Mouse (Mus musculus): Measurements from ENCODE around the gene Fip1l1. TPM values are rescaled to one million over a fixed set of nuclear protein-coding genes. Genes with fewer than 3 reads are reported as not detected.

Gene Fip1l1
- polyA plus RNA-seq, 2 experiments, result 69.7 to 92.0 TPM

DNA sequence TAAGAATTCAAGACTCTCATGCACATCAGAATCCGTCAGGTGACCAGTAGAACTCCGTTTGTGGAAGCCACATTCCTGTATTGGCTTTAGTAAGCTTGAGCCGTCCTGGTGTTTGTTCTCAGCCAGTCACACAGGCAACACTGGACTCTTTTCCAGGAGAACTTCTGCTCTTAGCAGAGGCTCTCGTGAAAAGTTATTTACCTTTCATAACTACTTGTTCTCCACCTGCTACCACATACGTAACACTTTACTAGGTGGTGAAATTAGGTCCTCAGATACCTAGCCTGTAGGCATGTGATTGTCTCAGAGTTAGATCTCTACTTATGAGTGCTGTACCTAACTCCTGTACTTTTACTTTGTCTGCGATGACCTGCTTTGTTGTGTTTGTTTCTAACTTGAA is 36.5 kb downstream of the Fip1l1 start:
- H3K27ac ChIP-seq (replicated peaks; ENCODE audit: low read depth, low read length), result no peak overlapping the region
- H3K4me3 ChIP-seq (replicated peaks; ENCODE audit: low read length), result no peak overlapping the region
- DNase-seq (ENCODE audit: low spot score) (no peak), ATAC-seq (ENCODE audit: low FRiP score, low read depth) (no peak)
- H3K9me3 ChIP-seq (ENCODE audit: control insufficient read depth, low read length), result no peaks in the 10 kb centered on the region
- TF ChIP-seq POLR2A (IDR thresholded peaks at IDR 0.05; ENCODE audit: borderline replicate concordance, extremely low read depth, insufficient read depth, insufficient read length), result no peak
- WGBS, result 84% methylated on average over 6 of the region's 6 CpGs
- no peaks in the 10 kb centered on the region for H3K4me1 ChIP-seq (ENCODE audit: control insufficient read depth, insufficient read depth, low read length)
- no peaks in the 10 kb centered on the region for H3K27me3 ChIP-seq (ENCODE audit: control insufficient read depth, insufficient read depth, low read length)
- H3K9ac ChIP-seq (ENCODE audit: low read depth, low read length, severe bottlenecking), result no peak overlapping the region
- no peak overlapping the region for H3K4me2 ChIP-seq (replicated peaks; ENCODE audit: low read depth, low read length, severe bottlenecking)
- peaks cover 38% of the 10 kb centered on the region for H3K36me3 ChIP-seq (ENCODE audit: control insufficient read depth, insufficient read depth, low read length)

- Histone ChIP-seq H3K9me3 (ENCODE audit: control insufficient read depth, low read length) (no peaks in the 10 kb centered on the region), H3K9ac (ENCODE audit: low read depth, low read length, severe bottlenecking) (no peak overlapping the region), H3K27me3 (ENCODE audit: control insufficient read depth, insufficient read depth, low read length) (no peaks in the 10 kb centered on the region), H3K4me2 (replicated peaks; ENCODE audit: low read depth, low read length, severe bottlenecking) (no peak overlapping the region), H3K4me3 (replicated peaks; ENCODE audit: low read length) (no peak overlapping the region), H3K4me1 (ENCODE audit: control insufficient read depth, insufficient read depth, low read length) (no peaks in the 10 kb centered on the region), H3K27ac (replicated peaks; ENCODE audit: low read depth, low read length) (no peak overlapping the region), H3K36me3 (ENCODE audit: control insufficient read depth, insufficient read depth, low read length) (peaks cover 76% of the 10 kb centered on the region)
- DNase-seq (ENCODE audit: low spot score) (no peak), ATAC-seq (ENCODE audit: low FRiP score, low read depth) (no peak)
- WGBS, result 65% methylated on average over 7 of the region's 7 CpGs
- no peak for TF ChIP-seq POLR2A (IDR thresholded peaks at IDR 0.05; ENCODE audit: borderline replicate concordance, extremely low read depth, insufficient read depth, insufficient read length)
Observed at GRCm38 (mm10) chr5:74589133-74589532, 53.9 kb downstream of the Fip1l1 start.

DNA sequence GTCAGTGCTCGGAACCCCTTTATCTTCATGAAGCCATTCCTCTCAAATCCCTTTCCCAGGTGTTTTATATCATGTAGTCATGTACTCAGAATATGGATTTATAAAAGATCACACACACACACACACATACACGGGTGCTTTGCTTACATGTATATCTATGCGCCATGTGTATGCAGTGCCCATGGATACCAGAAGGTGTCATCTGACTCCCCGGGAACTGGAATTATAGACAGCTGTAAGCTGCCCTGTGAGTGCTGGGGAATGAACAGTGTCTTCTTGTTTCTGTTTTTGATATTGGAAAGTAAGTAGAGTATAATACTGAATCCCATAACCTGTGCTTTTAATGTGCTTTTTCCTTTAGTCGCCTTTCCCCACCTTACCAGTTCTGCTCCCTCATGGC is 56.2 kb downstream of the Fip1l1 start:
- TF ChIP-seq POLR2A (IDR thresholded peaks at IDR 0.05; ENCODE audit: borderline replicate concordance, extremely low read depth, insufficient read depth, insufficient read length), result no peak
- H3K27ac ChIP-seq (replicated peaks; ENCODE audit: low read depth, low read length), result no peak overlapping the region
- no peak overlapping the region for H3K4me3 ChIP-seq (replicated peaks; ENCODE audit: low read length)
- no peak overlapping the region for H3K4me2 ChIP-seq (replicated peaks; ENCODE audit: low read depth, low read length, severe bottlenecking)
- no peaks in the 10 kb centered on the region for H3K4me1 ChIP-seq (ENCODE audit: control insufficient read depth, insufficient read depth, low read length)
- peaks cover 79% of the 10 kb centered on the region for H3K36me3 ChIP-seq (ENCODE audit: control insufficient read depth, insufficient read depth, low read length)
- H3K9ac ChIP-seq (ENCODE audit: low read depth, low read length, severe bottlenecking), result no peak overlapping the region
- no peaks in the 10 kb centered on the region for H3K9me3 ChIP-seq (ENCODE audit: control insufficient read depth, low read length)
- H3K27me3 ChIP-seq (ENCODE audit: control insufficient read depth, insufficient read depth, low read length), result no peaks in the 10 kb centered on the region
- 86% methylated on average over 5 of the region's 5 CpGs for WGBS
- ATAC-seq (ENCODE audit: low FRiP score, low read depth) (no peak), DNase-seq (ENCODE audit: low spot score) (no peak)

DNA sequence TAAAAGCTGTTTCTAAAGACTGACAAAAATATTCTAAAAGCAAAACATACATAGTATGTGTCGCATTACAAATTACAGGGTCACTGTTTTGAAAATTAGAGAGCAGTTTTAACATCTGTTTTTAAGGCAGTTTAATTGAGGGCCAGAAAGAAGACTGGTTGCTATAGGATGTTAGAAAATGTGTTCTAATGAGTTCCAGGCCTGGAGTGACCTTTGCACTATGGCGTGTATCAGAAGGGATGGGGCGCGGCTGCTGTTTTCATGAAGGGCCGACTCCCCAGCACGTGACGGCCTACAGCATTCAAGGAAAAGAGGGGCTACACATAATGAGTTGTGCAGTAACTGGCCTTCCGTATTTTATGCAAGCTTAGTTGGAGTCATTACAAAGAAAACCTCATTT is 57.9 kb downstream of the Fip1l1 start:
- no peak for ATAC-seq (ENCODE audit: low FRiP score, low read depth)
- H3K4me1 ChIP-seq (ENCODE audit: control insufficient read depth, insufficient read depth, low read length), result no peaks in the 10 kb centered on the region
- 22% methylated on average over 8 of the region's 8 CpGs for WGBS
- H3K9ac ChIP-seq (ENCODE audit: low read depth, low read length, severe bottlenecking), result no peak overlapping the region
- H3K27me3 ChIP-seq (ENCODE audit: control insufficient read depth, insufficient read depth, low read length), result no peaks in the 10 kb centered on the region
- TF ChIP-seq POLR2A (IDR thresholded peaks at IDR 0.05; ENCODE audit: borderline replicate concordance, extremely low read depth, insufficient read depth, insufficient read length), result no peak
- no peaks in the 10 kb centered on the region for H3K9me3 ChIP-seq (ENCODE audit: control insufficient read depth, low read length)
- H3K4me3 ChIP-seq (replicated peaks; ENCODE audit: low read length), result no peak overlapping the region
- no peak overlapping the region for H3K27ac ChIP-seq (replicated peaks; ENCODE audit: low read depth, low read length)
- H3K4me2 ChIP-seq (replicated peaks; ENCODE audit: low read depth, low read length, severe bottlenecking), result no peak overlapping the region
- peaks cover 73% of the 10 kb centered on the region for H3K36me3 ChIP-seq (ENCODE audit: control insufficient read depth, insufficient read depth, low read length)
- DNase-seq (ENCODE audit: low spot score), result no peak

DNA sequence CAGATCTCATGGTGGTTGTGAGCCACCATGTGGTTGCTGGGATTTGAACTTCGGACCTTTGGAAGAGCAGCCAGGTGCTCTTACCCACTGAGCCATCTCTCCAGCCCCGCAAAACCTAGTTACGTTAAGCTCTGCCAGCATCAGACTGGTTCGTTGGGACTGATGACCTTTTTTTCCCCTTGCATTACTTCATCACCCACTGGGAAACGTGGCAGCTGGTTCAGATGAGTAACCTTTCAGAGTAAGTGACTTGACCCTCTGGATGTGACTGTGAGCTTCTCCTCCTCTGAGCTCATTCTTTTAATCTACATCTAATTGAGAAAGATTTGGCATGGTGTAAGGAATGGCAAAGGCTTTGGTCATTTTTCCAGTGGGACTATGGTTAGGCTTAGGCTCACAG is 64.8 kb downstream of the Fip1l1 start:
- DNase-seq (ENCODE audit: low spot score), result no peak
- Histone ChIP-seq H3K4me1 (ENCODE audit: control insufficient read depth, insufficient read depth, low read length) (0 out of 2 replicates have a peak, but pooled peaks cover 5% of the 10 kb centered on the region), H3K9me3 (ENCODE audit: control insufficient read depth, low read length) (no peaks in the 10 kb centered on the region), H3K9ac (ENCODE audit: low read depth, low read length, severe bottlenecking) (no peak overlapping the region), H3K4me3 (replicated peaks; ENCODE audit: low read length) (no peak overlapping the region), H3K27me3 (ENCODE audit: control insufficient read depth, insufficient read depth, low read length) (no peaks in the 10 kb centered on the region), H3K4me2 (replicated peaks; ENCODE audit: low read depth, low read length, severe bottlenecking) (no peak overlapping the region), H3K36me3 (ENCODE audit: control insufficient read depth, insufficient read depth, low read length) (peaks cover 27% of the 10 kb centered on the region), H3K27ac (replicated peaks; ENCODE audit: low read depth, low read length) (no peak overlapping the region)
- WGBS, result 74% methylated on average over 5 of the region's 5 CpGs
- TF ChIP-seq POLR2A (IDR thresholded peaks at IDR 0.05; ENCODE audit: borderline replicate concordance, extremely low read depth, insufficient read depth, insufficient read length), result no peak
- ATAC-seq (ENCODE audit: low FRiP score, low read depth), result no peak

- H3K9me3 ChIP-seq (ENCODE audit: control insufficient read depth, low read length), result no peaks in the 10 kb centered on the region
- no peak for DNase-seq (ENCODE audit: low spot score)
- no peak for TF ChIP-seq POLR2A (IDR thresholded peaks at IDR 0.05; ENCODE audit: borderline replicate concordance, extremely low read depth, insufficient read depth, insufficient read length)
- no peak for ATAC-seq (ENCODE audit: low FRiP score, low read depth)
- H3K36me3 ChIP-seq (ENCODE audit: control insufficient read depth, insufficient read depth, low read length), result peaks cover 19% of the 10 kb centered on the region
- H3K27me3 ChIP-seq (ENCODE audit: control insufficient read depth, insufficient read depth, low read length), result no peaks in the 10 kb centered on the region
- WGBS, result 40% methylated on average over 3 of the region's 3 CpGs
- H3K4me2 ChIP-seq (replicated peaks; ENCODE audit: low read depth, low read length, severe bottlenecking), result no peak overlapping the region
- H3K4me3 ChIP-seq (replicated peaks; ENCODE audit: low read length), result no peak overlapping the region
- no peak overlapping the region for H3K27ac ChIP-seq (replicated peaks; ENCODE audit: low read depth, low read length)
- H3K4me1 ChIP-seq (ENCODE audit: control insufficient read depth, insufficient read depth, low read length), result 0 out of 2 replicates have a peak, but pooled peaks cover 5% of the 10 kb centered on the region
- H3K9ac ChIP-seq (ENCODE audit: low read depth, low read length, severe bottlenecking), result no peak overlapping the region
Observed at GRCm38 (mm10) chr5:74601171-74601570, 65.9 kb downstream of the Fip1l1 start.
